Mouse (Mus musculus): ENCODE results near the gene Trpm8. TPM values are rescaled to one million over a fixed set of nuclear protein-coding genes. Genes with fewer than 3 reads are reported as not detected.
A peak's percentile ranks its signal among the peaks of the same experiment; 100 is the strongest.

Gene Trpm8
- polyA plus RNA-seq, 1 experiment from 2014 or later: not detected

DNA sequence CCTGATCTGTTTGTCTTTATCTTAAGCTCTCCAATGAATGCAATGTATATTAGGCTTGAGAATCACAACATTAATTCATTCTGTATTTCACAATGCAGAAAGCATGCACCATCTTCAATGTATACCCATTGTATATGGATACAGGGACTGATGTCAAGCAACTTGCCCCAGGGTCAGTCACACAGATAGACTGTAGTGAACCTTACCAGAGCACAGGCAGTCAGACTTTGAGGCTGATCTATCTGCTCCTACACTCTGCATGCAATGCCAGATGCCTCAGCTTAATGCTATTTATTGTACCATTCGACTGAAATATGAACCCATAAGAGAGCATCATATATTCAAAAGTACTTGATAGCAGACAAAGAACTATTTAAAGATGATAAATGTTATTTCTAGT lies 13.1 kb downstream of the Trpm8 start:
- H3K27me3 ChIP-seq: no peaks in the 10 kb centered on the region
- no peaks in the 10 kb centered on the region for H3K4me1 ChIP-seq
- no peak overlapping the region for H3K4me3 ChIP-seq
- WGBS: 73% methylated on average over 1 of the region's 1 CpGs
- no peaks in the 10 kb centered on the region for H3K36me3 ChIP-seq
- ATAC-seq (ENCODE audit: low FRiP score): no peak
- no peak overlapping the region for H3K4me2 ChIP-seq (replicated peaks)
- no peak overlapping the region for H3K27ac ChIP-seq
- peaks cover 69% of the 10 kb centered on the region for H3K9me3 ChIP-seq (replicated peaks)
- H3K9ac ChIP-seq: no peak overlapping the region

DNA sequence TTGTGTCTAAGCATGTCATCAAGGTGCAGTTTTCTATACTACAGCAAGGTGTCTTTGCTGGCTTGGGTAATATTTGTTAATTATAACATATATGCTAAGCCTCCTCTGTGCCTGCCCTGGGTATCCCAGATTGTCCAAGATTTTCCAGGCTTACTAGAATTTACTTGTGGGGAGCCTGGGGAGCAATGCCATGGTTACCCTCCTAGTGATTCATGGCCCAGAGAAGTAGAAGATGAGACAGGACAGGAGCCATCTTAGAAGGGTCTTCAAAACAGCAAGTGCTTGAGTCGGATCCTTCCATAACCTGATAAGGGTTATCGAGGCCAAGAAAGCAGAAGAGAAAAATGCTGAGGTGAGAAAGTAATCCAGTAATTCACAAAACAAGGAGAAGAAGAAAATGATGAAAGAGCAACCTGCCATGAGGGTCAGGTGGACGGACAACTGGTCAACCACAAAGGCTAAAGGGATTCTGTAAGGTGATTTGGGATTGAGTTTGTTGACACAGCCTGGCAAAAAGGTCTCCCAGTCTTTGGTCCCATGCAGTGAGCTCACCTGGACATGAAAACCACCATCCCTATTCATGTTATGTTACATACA lies 14.0 kb downstream of the Trpm8 start:
- no peak overlapping the region for H3K4me2 ChIP-seq (replicated peaks)
- peaks cover 70% of the 10 kb centered on the region for H3K9me3 ChIP-seq (replicated peaks)
- H3K4me1 ChIP-seq: no peaks in the 10 kb centered on the region
- 62% methylated on average over 3 of the region's 3 CpGs for WGBS
- no peak overlapping the region for H3K27ac ChIP-seq
- no peaks in the 10 kb centered on the region for H3K36me3 ChIP-seq
- 0 out of 2 replicates have a peak, but pooled peaks have one; percentile 3 for ATAC-seq (ENCODE audit: low FRiP score)
- no peak overlapping the region for H3K4me3 ChIP-seq
- H3K9ac ChIP-seq: no peak overlapping the region
- H3K27me3 ChIP-seq: no peaks in the 10 kb centered on the region

DNA sequence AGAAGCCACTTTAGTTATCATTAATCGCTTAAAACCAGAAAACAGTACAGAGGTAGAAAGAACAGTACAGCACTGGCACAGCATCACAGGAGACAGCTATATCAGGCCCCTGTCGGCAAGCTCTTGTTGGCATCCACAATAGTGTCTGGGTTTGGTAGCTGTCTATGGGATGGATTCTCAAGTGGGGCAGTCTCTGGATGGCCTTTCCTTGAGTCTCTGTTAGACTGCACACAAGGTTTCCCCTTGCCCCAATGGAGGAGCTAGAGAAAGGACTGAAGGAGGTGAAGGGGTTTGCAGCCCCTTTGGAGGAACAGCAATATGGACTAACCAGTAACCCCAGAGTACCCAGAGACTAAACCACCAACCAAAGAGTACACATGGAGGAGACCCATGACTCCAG lies 14.6 kb downstream of the Trpm8 start:
- no peak overlapping the region for H3K27ac ChIP-seq
- WGBS: 54% methylated on average over 2 of the region's 2 CpGs
- ATAC-seq (ENCODE audit: low FRiP score): peak; percentile 23; the same call in 1 of the 2 replicates

DNA sequence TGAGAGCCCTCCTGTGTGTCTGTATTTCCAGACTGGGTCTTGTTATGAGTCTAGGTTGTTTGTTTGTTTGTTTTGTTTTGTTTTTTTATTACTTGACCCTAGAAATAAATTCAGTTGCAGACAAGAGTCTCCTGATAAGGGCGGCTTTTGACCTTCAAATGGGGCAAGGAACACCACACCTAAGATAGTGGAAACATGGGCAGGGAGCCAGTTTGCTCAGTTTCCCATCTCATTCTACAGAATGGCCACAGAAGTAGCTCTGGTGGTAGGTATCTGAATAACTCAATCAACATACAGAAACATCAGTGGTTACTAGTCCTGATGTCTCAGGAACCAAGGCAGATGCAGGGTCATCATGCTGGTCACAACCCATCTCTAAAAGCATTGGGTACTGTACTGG lies 17.2 kb downstream of the Trpm8 start:
- no peak overlapping the region for H3K9ac ChIP-seq
- no peaks in the 10 kb centered on the region for H3K4me1 ChIP-seq
- no peak overlapping the region for H3K4me2 ChIP-seq (replicated peaks)
- no peak for ATAC-seq (ENCODE audit: low FRiP score)
- WGBS: 20% methylated on average over 1 of the region's 1 CpGs
- H3K4me3 ChIP-seq: no peak overlapping the region
- H3K27ac ChIP-seq: no peak overlapping the region
- H3K9me3 ChIP-seq (replicated peaks): peaks cover 74% of the 10 kb centered on the region
- no peaks in the 10 kb centered on the region for H3K27me3 ChIP-seq
- no peaks in the 10 kb centered on the region for H3K36me3 ChIP-seq

More for the DNA sequence above, 14.6 kb downstream of the Trpm8 start:
- no peak overlapping the region for H3K4me3 ChIP-seq
- no peak overlapping the region for H3K4me2 ChIP-seq (replicated peaks)
- no peaks in the 10 kb centered on the region for H3K4me1 ChIP-seq
- H3K9me3 ChIP-seq (replicated peaks): peaks cover 70% of the 10 kb centered on the region
- H3K36me3 ChIP-seq: no peaks in the 10 kb centered on the region
- no peak overlapping the region for H3K9ac ChIP-seq
- H3K27me3 ChIP-seq: no peaks in the 10 kb centered on the region

DNA sequence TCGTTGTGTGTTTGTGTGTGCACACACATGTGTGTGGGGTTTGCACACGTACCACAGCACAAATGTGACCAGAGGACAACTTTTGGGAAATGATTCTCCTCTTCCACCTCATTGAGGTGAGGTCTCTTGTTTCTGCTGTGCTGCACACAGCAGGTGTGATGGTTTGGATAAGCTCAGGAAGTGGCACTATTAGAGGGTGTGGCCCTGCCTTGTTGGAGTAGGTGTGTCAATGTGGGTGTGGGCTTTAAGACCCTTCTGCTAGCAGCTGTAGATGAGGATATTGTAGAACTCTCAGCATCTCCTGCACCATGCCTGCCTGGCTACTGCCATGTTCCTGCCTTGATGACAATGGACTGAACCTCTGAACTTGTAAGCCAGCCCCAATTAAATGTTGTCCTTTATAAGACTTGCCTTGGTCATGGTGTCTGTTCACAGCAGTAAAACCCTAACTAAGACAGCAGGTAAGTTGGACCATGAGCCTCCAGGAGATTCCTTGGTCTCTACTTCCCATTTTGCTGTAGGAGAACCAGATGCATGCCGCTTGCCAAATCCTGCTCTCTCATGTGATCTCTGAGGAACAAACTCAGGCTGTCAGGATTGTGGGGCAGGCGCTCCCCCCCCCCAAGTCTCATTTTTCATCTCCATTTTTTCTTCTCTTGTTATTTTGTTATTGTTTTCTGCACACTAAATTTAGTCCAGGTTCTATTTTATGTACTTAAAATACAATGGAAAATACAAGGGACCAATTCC lies 18.9 kb downstream of the Trpm8 start:
- Histone ChIP-seq H3K4me2 (replicated peaks) (no peak overlapping the region), H3K36me3 (no peaks in the 10 kb centered on the region), H3K27me3 (no peaks in the 10 kb centered on the region), H3K4me1 (no peaks in the 10 kb centered on the region), H3K4me3 (no peak overlapping the region), H3K9me3 (replicated peaks) (peaks cover 76% of the 10 kb centered on the region), H3K9ac (no peak overlapping the region), H3K27ac (no peak overlapping the region)
- WGBS: 74% methylated on average over 4 of the region's 4 CpGs
- ATAC-seq (ENCODE audit: low FRiP score): peak; percentile 23; the same call in 1 of the 2 replicates

DNA sequence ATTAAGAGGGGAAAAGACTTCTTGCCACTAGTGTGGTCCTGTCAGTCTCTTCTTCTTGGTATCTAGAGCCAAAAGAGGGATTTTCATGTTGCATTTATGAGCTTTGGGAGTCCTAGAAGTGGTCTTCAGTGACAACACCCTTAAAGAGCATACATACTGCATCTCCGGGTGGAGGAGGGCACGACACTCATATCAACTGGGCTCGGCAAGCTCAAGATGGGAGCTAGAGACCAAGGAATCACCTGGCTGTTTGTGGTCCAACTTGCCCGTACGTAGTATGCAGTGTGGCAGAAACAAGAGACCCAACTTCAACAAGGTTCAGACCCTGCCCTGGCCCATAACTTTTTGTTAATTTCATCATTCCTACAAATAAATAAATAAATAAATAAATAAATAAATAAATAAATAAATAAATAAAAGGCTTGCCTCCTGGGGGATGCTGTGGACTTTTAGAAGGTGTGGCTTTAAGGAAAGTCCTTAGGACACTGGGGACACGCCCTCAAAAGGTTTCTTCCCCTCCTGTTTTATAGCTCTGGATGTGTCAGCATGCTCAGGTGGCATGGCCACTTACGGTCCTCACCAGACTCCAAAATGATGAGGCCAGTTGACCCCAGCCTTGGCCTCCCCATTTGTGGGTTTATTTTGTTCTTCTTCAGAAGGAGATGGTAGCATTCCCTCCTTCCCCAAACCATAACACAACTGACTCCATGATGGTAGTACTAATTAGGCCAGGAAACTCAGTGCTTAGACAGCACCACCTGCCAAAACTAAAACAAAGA lies 20.2 kb downstream of the Trpm8 start:
- Histone ChIP-seq H3K27ac (no peak overlapping the region), H3K4me2 (replicated peaks) (no peak overlapping the region), H3K4me1 (no peaks in the 10 kb centered on the region), H3K27me3 (no peaks in the 10 kb centered on the region), H3K4me3 (no peak overlapping the region), H3K9me3 (replicated peaks) (peaks cover 79% of the 10 kb centered on the region), H3K9ac (no peak overlapping the region), H3K36me3 (no peaks in the 10 kb centered on the region)
- WGBS: 64% methylated on average over 7 of the region's 7 CpGs
- no peak for ATAC-seq (ENCODE audit: low FRiP score)

DNA sequence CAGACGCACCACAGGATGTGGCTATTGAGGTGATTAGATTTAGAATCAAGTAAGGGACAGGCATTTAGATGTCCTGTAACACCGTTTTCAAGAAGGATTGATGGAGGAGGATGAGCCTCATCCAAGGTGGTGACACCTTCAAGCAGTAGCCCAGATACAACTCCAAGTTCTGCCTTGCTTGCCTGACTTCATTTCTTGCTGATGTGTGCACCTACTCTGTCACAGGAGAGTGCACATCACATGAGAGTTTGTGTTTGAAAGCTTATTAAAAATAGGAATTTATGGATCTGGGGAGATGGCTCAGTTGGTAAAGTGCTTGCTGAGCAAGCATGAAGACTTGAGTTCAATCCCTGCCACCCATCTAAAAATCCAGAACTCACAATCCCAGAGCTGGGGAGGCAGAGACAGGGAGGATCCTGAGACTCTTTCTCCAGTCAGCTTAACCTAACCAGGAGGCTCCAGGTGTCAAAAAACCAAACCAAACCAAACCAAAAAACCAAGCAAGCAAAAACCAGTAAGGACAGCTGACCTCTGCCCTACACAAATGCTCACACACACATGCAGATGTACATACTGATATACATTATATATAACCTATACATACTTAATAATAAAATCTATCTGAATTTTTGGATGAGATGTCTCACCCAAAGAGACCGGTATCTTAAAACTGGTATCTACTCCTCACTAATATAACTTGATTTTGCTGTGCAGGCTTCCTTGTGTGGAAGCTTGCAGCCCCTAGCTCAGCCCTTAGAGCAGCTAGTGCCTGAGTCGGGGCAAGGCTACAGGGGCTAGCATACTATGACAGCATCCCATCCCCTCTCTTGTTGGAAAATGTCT lies 21.4 kb downstream of the Trpm8 start:
- Histone ChIP-seq H3K27ac (no peak overlapping the region), H3K9me3 (replicated peaks) (peaks cover 88% of the 10 kb centered on the region), H3K4me3 (no peak overlapping the region), H3K4me2 (replicated peaks) (no peak overlapping the region), H3K4me1 (no peaks in the 10 kb centered on the region), H3K27me3 (no peaks in the 10 kb centered on the region), H3K36me3 (no peaks in the 10 kb centered on the region), H3K9ac (no peak overlapping the region)
- 64% methylated on average over 4 of the region's 4 CpGs for WGBS
- ATAC-seq (ENCODE audit: low FRiP score): no peak

DNA sequence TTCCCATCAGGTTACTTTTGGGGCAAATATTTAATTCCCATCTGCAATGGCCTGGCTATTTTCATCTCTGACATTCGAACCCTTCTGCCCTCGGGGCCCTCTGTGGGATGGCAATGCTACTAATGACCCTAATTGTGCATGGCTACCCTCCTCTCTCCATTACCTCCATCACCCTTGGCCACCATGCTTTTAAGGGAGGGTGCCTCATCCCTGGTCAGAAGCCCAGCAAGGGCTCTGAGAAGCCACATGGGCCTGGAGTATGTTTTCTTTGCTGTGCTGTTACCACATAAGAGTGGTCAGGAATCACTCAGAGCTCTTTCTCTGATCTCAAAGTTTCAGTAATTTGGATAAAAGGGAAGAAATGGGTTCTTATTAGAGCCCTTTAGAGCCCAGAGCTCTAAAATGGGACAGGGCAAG lies 22.1 kb downstream of the Trpm8 start:
- no peak; the same call in 1 of the 2 replicates for ATAC-seq (ENCODE audit: low FRiP score)
- WGBS: 82% methylated on average over 2 of the region's 2 CpGs
- peaks cover 91% of the 10 kb centered on the region for H3K9me3 ChIP-seq (replicated peaks)
- no peak overlapping the region for H3K4me2 ChIP-seq (replicated peaks)
- H3K27me3 ChIP-seq: no peaks in the 10 kb centered on the region
- H3K4me1 ChIP-seq: no peaks in the 10 kb centered on the region
- H3K4me3 ChIP-seq: no peak overlapping the region
- no peak overlapping the region for H3K27ac ChIP-seq
- H3K9ac ChIP-seq: no peak overlapping the region
- no peaks in the 10 kb centered on the region for H3K36me3 ChIP-seq

DNA sequence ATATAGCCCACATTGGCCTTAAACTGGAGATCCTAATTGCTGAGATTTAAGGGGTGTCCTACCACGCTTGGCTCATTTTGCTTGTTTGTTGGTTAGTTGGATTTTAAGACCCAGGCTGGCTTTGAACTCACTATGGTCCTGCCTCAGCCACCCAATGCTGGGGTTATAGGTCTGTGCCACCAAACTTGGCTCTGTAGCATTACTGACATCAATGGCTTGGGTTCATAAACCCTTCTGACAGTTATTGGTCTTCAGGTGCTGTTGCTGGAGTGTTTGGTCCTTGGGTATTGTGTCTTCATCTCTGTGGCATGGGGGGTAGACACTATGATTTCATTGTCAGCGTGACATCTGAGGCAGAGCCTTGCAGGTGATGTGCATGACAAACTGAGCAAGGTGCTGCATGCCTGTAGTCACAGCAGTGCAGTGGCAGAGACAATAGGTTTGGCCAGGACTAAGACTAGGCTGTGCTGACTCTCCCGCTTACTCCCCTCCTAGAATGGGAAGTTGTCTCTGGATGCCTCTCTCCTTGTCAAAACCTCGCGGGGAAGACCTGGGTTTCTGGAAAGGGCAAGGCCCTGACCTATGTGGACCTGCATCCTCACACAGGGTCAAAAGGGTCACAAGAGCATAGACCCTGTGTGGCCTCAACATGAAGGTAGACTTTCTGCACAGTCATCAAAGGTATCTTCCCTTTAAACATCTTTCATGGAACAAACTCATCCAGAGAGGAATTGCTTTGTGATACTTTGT lies 23.0 kb downstream of the Trpm8 start:
- no peak overlapping the region for H3K9ac ChIP-seq
- WGBS: 44% methylated on average over 5 of the region's 5 CpGs
- no peak overlapping the region for H3K27ac ChIP-seq
- H3K4me3 ChIP-seq: no peak overlapping the region
- no peak overlapping the region for H3K4me2 ChIP-seq (replicated peaks)
- H3K36me3 ChIP-seq: no peaks in the 10 kb centered on the region
- H3K27me3 ChIP-seq: no peaks in the 10 kb centered on the region
- H3K9me3 ChIP-seq (replicated peaks): peaks cover 94% of the 10 kb centered on the region
- H3K4me1 ChIP-seq: no peaks in the 10 kb centered on the region
- peak; percentile 5; the same call in 1 of the 2 replicates for ATAC-seq (ENCODE audit: low FRiP score)

DNA sequence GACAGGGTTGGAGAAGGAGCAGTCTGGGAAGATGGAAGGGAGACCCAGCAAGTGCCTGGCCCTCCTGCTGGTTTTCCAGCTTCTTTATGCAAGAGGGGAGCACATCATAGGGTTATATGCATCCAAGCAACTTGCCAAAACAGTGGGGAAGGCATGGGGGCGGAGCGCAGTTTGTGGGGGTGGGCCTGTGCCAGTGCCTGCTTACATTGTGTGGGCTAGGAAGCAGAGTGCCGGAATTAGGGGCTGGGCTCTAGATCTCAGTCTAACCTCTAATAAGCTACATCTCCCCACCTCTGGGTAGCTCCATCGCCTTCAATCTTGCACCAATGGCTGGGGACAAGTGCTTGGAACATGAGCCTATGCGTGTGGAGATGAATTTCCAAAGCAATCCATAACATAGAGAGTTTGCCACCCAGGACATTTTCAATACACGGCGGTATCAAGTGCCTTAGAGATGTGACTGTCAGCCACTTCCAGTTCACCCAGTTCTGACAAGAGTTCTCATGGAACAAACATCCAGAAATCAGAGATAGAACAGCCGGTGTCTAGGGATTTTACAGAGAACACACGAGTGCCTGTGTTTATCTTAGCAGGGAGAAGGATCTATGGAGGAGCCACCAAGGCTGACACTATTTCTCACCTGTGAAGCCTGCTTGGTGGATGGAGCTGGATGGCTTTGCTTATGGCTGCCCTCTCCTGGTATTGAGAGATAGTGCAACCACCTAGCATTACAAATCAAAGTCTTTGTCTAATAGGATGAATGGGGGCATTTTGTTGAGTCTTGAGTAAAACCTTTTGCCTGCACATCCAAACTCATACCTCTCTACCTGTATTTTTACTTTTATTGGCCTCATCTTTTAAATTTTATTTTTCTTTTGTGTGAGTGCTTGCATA lies 23.9 kb downstream of the Trpm8 start:
- H3K4me3 ChIP-seq: no peak overlapping the region
- no peaks in the 10 kb centered on the region for H3K36me3 ChIP-seq
- no peak overlapping the region for H3K9ac ChIP-seq
- peak; percentile 12; the same call in 1 of the 2 replicates for ATAC-seq (ENCODE audit: low FRiP score)
- peaks cover 94% of the 10 kb centered on the region for H3K9me3 ChIP-seq (replicated peaks)
- no peak overlapping the region for H3K4me2 ChIP-seq (replicated peaks)
- no peak overlapping the region for H3K27ac ChIP-seq
- 69% methylated on average over 9 of the region's 9 CpGs for WGBS
- no peaks in the 10 kb centered on the region for H3K27me3 ChIP-seq
- H3K4me1 ChIP-seq: no peaks in the 10 kb centered on the region
